Mouse (Mus musculus) olfactory bulb, adult 2 months (tissue): ENCODE measurements around the gene Manba. TPM values are rescaled to one million over a fixed set of nuclear protein-coding genes. Genes with fewer than 3 reads are reported as not detected.
"Not testable (repeated sequence)": the region's sequence is repeated elsewhere in the genome, so short reads cannot be mapped to it uniquely, and the experiment has no call there.

Experiments used
- H3K27ac ChIP-seq: fragments of 200-500 bp; 2 replicates; pipeline ENCODE4 v1.5.1; 2012; ENCODE audit warnings: low read depth, low read length; ENCODE audit not compliant: insufficient read depth
- H3K4me1 ChIP-seq: fragments of 200-500 bp; 2 replicates; pipeline ENCODE4 v1.6.1; 2012; ENCODE audit warnings: low read length; ENCODE audit not compliant: control insufficient read depth, insufficient read depth
- H3K4me3 ChIP-seq: fragments of 200-500 bp; 2 replicates; pipeline ENCODE4 v1.5.1; 2012; ENCODE audit warnings: mild to moderate bottlenecking, low read depth, low read length, moderate library complexity; ENCODE audit not compliant: insufficient read depth
- CTCF ChIP-seq: fragments of 200-500 bp; IDR thresholded peaks from 2 replicates; pipeline ENCODE4 v1.5.1; 2012; ENCODE audit warnings: low read depth, mild to moderate bottlenecking, low read length, moderate library complexity; ENCODE audit not compliant: insufficient read depth
- POLR2A ChIP-seq: fragments of 200-500 bp; IDR thresholded peaks from 2 replicates; pipeline ENCODE4 v1.6.1; 2012; ENCODE audit warnings: mild to moderate bottlenecking, low read depth, low read length, moderate library complexity; ENCODE audit not compliant: insufficient read depth
- WGBS: fragments of 180-500 bp; shearing (Covaris S2); methylation state at CpG from one replicate; pipeline ENCODE4 v1.1.7; 2018; 5-methylcytosine and 5-hydroxymethylcytosine counted together
- polyA plus RNA-seq: library from polyadenylated mRNA; stranded (reverse); fragments of >200 nt; gene quantifications from 2 replicates; pipeline ENCODE4 v1.2.4, GENCODE M21; 2012; ENCODE audit warnings: low replicate concordance; ENCODE audit not compliant: missing spikeins, insufficient read depth, insufficient read length

The Manba gene
- polyA plus RNA-seq, 1 experiment, result not detected

DNA sequence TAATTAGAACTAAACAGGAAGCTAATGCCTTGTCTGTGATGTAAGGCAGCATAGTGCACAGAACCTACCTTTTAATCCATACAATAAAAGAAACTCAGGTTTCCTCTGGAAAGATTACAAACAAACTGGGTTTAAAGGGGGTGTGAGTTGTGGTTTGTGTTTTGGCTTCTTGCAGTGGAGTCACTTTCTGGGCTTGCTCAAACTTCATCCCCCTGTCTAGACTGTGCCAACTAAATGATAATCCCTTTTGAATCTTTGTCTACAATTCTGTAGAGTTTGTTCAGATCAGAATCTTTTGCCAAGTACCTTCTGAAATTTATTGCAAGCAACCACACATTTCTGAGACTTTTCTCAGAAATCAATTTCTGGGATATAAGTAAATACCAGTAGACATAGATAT lies 40.5 kb upstream of the Manba start:
- H3K4me3 ChIP-seq, result no peak overlapping the region
- H3K4me1 ChIP-seq, result no peaks in the 10 kb centered on the region
- no peak for TF ChIP-seq CTCF
- TF ChIP-seq POLR2A, result no peak
- no peak overlapping the region for H3K27ac ChIP-seq

DNA sequence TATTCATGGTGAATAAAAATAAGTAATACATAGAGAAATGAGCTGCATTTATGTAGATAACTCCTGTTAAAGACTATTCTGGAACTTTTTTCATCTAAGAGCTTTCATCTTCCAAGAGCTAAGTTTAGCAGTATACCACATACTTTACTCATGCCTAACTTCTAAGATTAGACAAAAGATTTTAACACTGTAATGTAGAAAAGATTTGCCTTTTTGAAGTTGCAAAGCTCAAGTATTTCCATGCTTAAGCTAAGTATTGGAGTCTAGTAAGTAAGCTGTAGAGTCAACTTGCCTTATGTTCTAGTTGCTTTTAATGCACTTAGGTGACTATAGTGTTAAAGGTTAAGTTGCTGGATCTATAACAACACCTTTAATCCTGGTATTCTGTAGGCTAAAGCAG lies 26.4 kb upstream of the Manba start:
- no peaks in the 10 kb centered on the region for H3K4me1 ChIP-seq
- H3K27ac ChIP-seq, result no peak overlapping the region
- TF ChIP-seq POLR2A (no peak), CTCF (no peak)
- H3K4me3 ChIP-seq, result no peak overlapping the region

DNA sequence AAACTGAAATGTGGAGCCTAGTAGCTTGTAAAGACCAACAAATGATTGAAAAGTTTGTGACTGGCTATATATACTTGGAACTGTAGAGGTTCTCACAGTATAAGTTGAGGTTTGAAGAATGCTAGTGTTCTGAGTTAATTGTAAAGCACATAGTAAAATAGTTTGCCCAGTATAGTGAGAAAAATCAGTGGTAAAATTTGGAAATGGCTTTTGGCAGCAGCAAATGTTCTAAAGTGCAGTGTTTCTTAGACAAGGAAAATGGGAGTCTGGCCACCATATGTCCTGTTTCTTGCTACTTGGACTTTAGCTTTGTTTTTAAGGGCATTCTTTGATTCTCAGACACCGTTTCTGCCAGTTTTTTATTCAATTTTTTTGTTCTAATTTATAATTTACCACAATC lies 17.0 kb upstream of the Manba start:
- Histone ChIP-seq H3K4me3 (no peak overlapping the region), H3K27ac (no peak overlapping the region), H3K4me1 (no peaks in the 10 kb centered on the region)
- WGBS, result 86% methylated on average over 1 of the region's 1 CpGs
- no peak for TF ChIP-seq POLR2A

DNA sequence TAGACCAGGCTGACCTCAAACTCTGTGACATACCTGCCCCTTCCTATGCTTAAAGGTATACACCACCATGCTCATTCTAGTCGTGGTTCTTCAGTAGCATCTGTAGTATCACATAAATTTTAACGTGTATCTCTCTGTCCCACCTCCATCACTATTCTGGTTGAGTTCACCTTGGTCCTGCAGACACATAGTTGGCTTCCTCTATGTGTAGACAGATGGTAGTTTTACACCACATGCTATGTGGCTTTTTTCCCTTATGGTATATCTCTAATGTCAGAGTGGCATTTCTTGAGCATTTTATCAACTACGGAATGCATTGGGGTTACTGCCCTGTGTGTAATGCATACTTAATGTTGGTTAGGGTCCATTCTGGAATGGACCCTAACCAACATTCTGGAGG lies 16.3 kb upstream of the Manba start:
- no peak for TF ChIP-seq CTCF
- no peak for TF ChIP-seq POLR2A
- Histone ChIP-seq H3K27ac (no peak overlapping the region), H3K4me3 (no peak overlapping the region), H3K4me1 (no peaks in the 10 kb centered on the region)
- WGBS, result 67% methylated on average over 3 of the region's 3 CpGs

DNA sequence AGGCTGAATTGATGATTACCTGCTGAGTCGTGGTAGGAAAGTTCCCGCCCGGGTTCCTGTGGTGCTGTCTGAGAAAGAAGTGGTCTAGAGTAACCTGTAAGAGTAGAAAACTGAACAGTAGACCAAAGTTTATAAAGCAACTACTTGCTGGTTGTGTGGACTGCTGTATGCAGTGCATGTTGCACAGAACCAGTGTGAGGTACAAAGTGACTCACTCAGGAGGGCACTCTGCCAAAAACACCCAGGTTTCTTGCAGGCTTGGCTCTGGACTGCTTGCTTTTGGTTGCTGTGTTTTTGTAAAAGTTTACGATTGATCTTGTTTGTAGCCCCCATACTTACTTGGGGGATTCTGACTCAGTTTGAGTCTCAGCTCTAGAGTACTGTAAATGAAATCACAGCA lies 15.4 kb upstream of the Manba start:
- TF ChIP-seq CTCF (no peak), POLR2A (no peak)
- WGBS, result 19% methylated on average over 4 of the region's 4 CpGs
- H3K4me3 ChIP-seq, result no peak overlapping the region
- H3K4me1 ChIP-seq, result no peaks in the 10 kb centered on the region
- no peak overlapping the region for H3K27ac ChIP-seq

DNA sequence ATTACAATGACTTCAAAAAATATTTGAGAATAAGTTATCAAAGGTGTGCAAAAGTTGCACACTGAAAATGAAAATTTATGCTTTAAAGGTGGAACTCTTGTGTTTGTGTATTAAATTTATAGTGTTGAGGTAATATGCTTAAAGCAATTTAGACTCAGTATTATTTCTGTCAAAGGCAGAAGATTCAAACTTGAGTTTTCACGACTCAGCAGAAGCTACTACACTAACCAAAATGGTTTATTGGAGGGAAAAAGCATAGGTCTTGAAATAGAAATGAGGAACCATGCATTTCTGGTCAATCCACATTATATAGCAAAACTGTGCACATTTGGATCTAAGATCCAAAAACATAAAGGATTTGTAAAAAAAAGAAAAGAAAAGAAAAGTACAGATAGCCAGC lies 14.6 kb upstream of the Manba start:
- Histone ChIP-seq H3K4me1 (no peaks in the 10 kb centered on the region), H3K4me3 (no peak overlapping the region), H3K27ac (no peak overlapping the region)
- WGBS, result 82% methylated on average over 1 of the region's 1 CpGs
- TF ChIP-seq CTCF (no peak), POLR2A (no peak)

DNA sequence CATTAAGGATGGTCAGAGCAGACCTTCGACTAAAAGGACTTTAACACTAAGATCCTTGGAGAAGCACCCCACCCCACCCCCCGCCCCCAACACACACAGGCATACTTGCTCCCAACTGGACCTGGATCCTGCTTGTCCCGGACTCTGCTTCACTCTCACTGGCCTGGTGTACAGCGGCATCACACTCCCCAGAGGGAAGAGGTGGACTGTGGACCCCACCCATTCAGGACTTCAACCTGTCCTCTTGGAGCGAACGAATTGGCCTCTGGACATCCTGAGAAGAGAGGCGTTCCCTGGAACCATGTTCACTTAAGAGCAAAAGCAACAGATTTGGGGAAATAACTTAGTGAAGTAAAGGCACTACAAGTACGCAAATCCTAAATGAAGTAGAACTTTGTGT lies 10.4 kb upstream of the Manba start:
- H3K4me1 ChIP-seq, result no peaks in the 10 kb centered on the region
- no peak overlapping the region for H3K27ac ChIP-seq
- no peak overlapping the region for H3K4me3 ChIP-seq
- WGBS, result 91% methylated on average over 8 of the region's 8 CpGs
- no peak for TF ChIP-seq POLR2A
- no peak for TF ChIP-seq CTCF

DNA sequence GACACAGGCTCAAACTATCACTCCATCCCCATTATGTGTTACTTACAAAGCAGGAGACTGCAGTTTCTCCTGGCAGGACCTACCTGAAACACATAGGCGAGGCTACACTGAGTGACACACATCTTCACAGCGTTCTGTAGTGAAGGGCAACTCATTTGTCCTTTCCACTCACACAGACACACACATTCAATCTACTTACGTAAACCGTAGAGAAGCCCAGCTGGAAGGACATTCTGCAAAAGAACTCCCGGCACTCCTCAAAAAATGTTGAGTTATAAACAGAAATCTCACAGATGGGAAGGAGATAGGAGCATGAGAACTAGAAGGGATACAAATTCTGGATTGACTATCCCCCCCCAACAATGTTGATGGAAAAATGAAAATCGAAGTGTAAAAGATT lies 9.1 kb upstream of the Manba start:
- 83% methylated on average over 6 of the region's 6 CpGs for WGBS
- Histone ChIP-seq H3K4me3 (no peak overlapping the region), H3K4me1 (no peaks in the 10 kb centered on the region), H3K27ac (no peak overlapping the region)
- TF ChIP-seq CTCF (no peak), POLR2A (no peak)

DNA sequence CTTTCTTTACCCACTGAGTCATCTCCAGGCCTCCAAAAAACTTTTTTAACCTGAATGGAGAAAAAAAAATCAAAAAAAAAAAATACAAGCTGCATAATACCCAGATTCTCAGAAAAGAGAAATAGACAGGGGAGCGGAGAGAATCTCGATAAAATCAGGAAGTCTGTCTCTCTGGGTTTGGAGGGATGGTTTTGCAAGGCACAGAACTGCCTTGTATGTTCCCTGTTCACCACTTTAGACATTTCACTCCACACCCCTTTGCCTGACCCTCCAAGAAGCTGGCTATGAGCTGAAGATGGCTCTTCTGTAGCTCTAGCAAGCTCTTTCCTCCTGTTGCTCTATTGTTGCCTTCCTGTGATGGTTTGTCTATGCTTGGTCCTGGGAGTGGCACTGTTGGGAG lies 8.4 kb upstream of the Manba start:
- Histone ChIP-seq H3K4me1 (no peaks in the 10 kb centered on the region), H3K27ac (no peak overlapping the region), H3K4me3 (no peak overlapping the region)
- TF ChIP-seq POLR2A, result no peak
- TF ChIP-seq CTCF, result no peak
- 97% methylated on average over 2 of the region's 2 CpGs for whole genome bisulfite sequencing

DNA sequence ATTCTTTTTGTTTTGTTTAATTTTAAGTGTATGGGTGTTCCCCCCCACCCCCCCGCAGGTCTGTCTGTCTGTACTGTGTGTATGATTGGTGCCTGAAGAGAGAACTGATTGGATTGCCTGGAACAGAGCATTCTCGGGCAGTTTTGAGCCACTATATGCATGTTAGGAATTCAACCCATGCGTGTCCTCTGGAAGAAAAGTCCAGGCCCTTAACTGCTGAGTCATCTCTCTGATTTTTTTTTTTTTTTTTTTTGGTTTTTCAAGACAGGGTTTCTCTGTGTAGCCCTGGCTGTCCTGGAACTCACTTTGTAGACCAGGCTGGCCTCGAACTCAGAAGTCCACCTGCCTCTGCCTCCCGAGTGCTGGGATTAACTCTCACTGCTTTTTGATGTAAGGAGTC lies 6.3 kb upstream of the Manba start:
- 92% methylated on average over 5 of the region's 5 CpGs for WGBS
- H3K27ac ChIP-seq, H3K4me1 ChIP-seq, H3K4me3 ChIP-seq: not testable (repeated sequence)
